Mouse (Mus musculus) layer of hippocampus, adult 9-11 months (tissue): ENCODE measurements around the gene Mmgt2.

Source experiments
- DNase-seq: peaks from one replicate; pipeline ENCODE4 v3.0.0; 2022

The Mmgt2 gene

DNA sequence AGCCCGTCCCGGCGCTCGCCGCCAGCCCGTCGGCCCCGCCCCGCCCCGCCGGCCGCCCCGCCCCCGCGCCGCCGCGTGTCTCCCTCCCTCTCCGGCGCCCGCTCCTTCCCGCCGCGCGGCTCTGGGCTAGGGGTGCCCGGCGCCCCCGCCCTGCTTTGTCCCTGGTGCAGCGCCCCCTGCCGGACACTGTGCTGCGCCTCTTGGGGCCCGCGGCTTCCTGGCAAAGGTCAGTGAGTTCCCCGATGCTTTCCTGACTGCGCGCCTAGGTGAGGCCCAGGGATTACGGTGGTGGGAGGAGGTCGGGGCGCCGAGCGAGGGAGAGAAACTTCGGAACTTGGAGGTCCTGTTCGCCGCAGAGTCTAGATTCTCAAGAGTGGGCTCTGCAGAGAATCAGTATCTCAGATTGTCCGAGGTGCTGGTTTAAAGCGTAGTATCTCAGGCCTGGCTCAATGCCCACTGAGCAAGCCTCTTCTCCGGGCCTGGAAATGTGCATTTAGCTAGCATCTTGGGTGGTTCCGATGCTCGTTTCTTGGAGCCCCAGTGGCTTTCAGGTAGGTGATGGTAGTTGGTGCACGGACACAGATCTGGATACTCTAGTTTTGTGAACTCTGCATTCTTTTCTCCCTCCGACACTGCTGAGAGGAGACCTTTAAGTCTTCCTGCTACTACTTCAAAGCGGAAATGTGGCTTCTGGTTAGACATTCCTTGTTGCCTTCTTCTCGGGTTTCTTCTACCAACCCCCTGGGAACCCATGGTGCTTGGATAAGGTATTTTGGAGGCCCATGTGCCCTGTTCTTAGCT is at the start of gene Mmgt2:
Mmgt2 (plus strand) TSS at position 74 of the 801 bp plus-strand sequence.
- DNase-seq = peak; percentile 83

DNA sequence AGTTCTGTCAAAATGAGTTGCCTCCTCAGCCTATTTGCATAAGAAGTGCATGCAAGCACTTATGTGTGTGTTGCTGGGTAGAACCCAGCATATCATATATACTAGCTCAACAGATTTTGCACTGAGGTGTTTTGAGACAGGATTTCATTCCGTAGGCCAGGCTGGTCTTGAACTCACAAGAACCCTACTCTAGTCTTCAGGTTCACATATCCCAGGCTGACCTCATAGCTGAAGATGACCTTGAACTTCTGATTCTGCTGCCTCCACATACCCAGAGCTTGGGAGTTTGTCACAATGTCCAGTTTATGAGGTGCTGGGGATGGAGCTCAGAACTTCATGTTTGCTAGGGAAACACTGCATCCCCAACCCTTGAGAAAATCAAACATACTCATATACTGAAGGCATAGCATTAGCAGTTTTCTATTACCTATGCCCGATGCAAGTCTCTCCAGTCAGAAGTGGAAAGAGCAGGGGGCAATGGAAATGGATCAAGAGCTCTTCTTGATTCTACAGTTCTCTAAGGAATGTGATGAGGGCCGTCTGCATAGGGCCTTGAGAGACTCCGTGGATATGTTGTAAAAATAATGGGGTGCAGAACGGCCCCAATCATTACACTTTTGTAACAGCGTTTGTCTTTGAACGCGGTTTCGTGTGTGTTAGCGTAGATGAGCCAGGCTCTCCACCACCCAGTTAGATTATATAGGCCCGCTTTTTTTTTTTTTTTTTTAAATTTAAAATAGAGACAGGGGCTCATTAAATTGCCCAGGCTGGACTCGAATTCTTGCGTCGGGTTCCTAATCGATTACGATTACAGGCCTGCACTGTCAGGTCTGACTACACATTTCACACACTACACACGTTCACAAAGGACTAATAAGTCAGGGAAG is 46.5 kb upstream of the Mmgt2 start:
- no peak for DNase-seq

DNA sequence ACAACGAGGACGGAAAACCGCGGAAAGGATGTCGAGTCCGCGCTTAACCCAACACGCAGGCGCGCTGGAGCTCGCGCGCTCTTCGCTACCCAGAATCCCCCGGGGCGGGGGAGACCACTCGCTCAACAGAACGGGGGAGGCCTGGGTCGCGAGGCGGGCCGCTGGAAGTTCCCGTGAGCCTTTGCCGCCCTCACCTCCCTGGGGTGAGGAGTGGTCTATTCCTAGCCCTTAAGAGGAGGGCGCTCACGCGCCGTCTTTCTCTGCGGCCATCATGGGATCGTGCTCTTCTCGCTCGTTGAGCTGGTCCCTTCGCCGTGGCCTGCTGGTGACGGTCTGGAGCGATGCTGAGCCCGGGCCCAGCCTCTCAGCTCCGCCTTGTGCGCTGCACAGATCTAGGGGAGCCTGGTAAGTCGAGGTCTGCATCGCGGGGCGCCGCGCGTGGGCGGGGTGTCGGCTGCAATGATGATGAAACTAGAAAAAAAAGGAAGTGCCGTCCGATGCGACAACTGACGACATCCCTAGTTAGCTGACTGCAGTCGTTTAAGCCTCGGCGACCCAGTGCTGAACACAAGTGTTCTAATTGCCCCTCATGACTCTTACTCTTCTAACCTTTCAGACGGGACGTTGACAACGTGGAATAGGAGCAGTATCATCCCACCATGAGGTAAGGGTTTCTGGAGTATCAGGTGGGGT is 45.7 kb upstream of the Mmgt2 start:
- DNase-seq = peak; percentile 97

DNA sequence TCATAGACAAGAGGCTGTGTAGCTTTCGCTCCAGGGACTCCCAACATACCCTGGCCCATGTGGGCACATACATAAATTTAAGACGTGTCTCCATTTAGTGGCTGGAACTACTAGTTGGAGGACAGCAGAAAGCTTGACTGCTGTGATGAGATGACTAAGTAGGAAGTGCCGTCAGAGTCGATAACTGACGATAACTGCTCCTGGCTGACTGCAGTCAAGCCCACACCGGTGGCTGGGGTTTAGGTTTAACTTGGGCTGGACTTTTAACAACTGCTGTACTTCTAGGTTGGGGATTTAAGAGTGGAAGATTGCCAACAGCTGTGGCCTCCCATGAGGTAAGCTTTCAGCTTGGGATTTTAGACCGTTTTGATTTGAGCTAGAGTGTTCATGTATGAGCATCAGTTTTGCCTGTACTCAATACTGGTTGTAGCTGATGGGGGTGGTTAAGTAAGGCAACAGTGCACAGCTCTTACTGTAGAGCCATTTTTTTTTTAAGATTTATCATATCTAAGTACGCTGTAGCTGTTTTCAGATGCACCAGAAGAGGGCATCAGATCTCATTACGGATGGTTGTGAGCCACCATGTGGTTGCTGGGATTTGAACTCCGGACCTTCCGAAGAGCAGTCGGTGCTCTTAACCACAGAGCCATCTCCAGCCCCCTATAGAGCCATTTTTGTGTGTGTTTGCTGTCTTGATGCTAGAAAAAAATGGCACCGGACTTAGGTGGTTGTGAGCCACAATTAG is 45.0 kb upstream of the Mmgt2 start:
- DNase-seq = peak; percentile 30

DNA sequence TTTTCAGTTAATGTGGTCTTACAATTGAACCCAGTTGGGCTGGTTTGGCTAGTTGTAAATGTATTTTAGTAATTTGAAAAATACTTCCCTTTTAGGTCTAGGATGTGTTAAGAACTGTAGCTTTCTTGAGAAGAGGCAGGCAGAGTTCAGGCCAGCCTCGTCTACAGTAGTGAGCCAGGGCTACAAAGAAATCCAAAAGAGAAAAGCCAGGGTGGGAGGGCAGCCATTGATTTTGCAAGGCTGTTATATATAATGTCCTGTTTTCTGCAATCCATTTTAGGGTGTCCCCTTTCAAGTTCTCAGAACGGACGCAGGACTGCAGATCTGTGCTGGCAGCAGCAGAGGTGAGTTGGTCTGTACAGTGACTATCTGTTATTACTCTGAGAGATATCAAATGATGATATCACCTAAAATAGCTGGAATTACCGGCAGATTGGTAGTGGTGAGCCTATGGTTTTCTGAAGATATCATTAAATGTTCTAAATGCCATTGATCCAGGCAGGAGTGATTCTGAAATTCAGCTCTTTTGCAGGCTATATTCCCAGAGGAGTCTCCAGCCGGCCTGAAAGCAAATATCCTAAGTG is 44.2 kb upstream of the Mmgt2 start:
- DNase-seq = no peak

DNA sequence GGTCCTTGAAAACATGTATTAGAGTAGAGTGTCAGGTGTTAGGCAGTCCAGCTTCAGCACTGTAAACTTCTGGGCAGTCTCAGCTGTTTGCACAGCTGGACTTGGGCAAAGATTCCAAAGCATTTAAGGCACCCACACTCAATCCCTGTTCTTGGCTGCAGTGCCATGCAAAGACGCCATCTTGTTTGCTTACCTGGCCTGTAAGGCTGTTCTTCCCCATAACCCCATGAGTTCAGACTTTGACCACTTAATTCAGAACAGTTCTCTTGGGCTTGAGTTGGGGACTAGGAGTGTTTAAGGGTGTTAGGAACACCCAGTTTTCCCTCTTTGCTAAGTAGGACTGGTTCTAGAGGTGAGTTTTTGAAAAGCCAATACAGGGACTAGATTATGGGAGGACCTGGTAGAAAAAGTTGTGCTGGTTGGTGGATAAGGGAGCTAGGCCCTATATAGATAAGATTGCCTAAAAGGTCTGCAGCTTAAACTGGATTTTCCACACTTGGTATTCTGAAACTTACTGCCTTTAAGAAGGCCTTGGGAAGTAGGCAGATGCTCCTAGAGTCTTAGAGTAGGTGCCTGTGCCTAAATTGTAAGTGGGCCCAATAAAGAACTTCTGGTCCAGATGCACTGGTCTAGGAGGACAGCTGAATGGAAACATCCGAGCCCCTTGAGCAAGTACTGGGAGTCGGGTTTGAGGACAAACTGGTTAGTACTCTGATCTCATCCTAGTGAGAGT is 43.4 kb upstream of the Mmgt2 start:
- no peak for DNase-seq

DNA sequence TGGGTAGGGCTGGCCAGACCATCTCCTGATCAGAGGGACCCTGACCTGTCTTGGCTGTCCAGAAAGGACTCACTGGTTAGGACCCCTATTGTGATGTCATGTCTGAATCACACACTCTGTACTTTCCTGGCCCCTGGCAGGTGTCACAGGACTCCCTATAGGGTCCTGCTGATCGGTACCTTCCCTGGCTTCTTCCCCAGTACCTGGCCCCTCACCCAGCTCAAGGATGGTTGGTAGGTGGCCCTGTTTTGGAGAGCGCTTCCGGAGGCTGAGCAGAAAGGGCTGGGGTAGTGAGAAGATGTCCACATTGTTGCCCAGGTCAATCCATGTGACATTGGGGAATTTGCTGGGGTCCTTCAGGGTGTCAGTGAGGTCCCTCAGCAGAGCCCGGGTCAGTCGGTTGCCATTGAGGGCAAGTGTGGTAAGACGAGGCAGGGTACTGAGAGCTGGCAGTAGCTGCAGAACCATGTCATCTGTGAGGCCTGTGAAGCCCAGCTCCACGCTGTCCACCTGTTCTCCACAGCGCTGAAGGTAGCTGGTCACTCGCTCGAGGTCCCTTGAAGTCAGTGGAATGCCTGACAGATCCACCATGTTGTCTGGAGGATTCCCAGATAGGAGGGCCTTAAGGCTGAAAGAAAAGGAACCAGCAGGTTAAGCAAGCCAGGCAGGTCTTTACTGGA is 42.7 kb upstream of the Mmgt2 start:
- DNase-seq = no peak

DNA sequence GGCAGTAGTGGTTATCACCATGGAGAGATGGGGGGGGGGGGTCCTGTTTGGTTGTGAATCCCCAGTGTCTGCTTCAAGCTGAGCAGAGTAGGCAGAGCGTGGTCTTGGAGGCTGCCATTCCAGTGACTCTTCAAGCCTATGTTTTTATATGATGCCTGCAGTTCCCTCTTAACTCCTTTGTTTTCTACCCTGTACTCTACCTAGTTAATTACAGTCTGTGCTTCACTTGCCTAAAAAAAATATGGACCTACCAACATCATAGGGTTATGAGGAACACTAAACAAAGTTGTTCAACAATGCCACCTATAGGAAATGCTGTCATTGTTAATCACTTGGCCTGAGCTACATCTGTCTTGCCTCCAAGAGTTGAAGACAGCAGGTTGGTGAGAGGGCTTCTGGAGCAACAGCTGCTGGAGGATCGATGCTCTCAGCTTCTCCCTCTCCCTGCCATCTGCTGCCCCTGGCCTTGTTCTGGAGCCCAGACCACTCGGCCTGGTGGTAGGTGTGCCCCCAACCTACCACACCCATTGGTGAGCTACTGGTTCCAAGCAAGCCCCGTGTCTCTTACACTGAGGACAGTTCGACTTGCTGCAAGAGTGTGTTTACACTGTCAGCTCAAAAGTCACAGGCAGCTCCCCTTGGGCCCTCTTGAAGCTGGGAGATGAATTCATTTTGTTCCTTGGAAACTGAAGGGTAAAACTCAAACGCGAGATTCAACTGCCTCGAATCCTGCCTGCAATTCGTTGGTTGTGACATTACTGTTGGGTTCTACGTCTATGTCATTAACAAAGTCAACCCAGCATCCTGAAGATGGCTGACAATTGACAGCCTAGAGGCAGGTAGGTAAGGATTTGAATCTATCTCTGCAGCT is 41.9 kb upstream of the Mmgt2 start:
- no peak for DNase-seq

DNA sequence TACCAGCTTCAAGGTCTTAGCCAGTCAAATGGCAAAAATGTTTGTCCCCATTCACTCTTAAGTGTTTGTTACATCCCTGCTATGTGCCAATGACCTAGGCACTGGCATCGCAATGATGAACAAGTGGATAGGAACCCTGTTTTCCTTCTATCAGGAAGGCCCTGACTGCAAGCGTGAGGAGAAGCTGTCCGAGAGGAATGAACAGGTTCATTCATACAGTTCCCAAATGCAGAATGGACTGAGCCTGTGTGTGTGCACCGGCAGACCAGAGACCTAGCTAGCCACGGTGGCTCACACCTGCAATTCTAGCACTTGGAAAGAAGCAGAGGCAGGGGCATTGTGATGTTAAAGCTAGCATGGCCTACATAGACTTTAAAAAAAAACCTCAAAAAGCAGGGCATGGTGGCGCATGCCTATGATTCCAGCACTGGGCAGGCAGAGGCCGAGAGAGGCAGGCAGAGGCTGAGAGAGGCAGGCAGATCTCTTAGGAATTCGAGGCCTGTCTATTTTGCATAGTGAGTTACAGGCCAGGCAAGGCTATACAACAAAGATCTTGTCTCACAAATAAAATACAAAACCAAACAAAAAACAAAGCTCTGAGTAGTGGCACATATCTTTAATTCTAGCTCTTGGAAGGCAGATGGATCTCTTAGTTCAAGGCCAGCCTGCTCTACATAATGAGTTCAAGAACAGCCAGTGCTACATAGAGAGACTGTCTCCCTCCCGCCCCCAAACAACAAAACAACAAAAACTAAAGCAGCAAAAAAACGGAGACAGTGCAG is 41.1 kb upstream of the Mmgt2 start:
- no peak for DNase-seq

DNA sequence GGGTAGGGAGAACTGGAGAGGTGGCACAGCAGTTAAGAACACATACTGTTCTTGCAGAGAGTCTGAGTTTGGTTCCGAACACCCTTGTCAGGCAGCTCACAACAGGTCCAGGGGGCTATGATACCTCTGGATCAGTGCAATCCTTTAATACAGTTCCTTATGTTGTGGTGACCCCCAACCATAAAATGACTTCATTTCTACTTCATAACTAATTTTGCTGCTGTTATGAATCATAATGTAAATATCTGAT is 40.6 kb upstream of the Mmgt2 start:
- DNase-seq = no peak

DNA sequence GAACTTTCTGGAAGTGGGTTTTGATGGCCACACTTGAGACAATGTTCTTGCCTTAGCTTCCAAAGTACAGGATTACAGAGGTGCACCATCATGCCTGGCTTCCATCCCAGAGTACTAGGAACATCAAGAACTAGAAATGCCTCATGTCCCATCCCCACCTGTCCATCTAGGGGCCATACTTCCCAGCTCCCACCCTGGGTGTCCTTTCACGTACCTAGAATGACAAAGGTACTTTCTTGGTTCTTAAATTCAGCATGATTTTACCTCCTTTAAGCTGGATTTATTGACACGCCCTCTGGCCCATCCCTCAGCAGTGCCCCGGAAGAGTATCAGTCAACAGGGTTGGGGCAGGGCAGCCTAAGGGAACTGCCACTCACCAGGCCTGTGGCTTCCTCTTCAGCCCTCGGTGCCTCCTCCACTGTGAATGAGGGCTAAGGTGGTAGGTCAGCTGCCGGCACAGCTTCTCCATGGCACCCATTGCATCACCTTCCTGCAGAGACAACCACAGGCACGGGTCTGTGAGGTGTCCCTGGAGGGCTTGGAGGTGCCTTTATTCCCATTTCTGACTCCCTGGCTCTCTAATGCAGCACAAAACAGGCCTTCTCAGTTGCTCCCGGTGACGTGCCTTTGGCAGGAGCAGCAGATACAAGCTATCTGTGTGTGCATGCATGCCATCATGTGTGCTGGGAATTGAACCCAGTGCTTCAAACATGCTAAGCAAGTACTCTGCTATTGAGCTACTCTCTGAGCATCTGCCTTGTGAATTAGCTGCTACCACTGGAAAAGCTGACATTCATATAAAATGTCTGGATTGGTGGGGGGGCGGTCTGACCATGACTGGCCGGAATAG is 39.4 kb upstream of the Mmgt2 start:
- no peak for DNase-seq

DNA sequence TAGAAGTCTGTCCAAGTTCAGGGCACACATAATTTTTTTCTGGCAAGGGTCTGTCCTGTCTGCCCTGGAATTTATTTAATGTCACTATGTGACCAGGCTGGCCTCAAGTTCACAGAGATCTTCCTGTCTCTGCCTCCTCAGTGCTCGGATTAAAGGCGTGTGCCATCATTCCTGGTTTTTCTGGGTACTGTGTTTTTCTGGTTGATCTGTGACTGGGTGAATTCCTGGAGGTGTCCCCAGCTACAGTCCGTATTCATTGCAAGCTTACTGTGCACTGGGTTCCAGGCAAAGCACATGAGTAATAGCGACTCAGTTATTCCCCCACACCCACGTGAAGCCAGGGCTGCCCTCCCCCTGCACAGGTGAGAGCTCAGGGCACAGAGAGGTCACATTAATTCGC is 38.2 kb upstream of the Mmgt2 start:
- no peak for DNase-seq

DNA sequence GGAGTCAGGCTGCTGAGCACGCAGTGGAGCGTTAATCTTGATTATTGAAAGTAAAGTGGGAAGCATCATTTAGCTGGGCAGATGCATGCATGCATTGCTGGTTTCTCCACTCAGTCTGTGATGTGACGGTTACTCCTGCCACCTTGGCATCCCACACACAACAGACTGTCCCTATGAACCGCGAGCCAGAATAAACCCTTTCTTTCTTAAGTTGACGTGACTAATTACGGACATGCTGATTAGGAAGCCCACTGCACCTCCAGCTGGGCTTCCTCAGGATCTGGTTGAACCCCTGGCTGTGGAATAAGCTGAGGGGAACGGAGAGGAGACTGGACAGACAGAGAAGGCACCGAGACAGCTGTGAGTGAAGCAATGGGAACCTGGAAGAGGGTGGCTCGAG is 35.9 kb upstream of the Mmgt2 start:
- DNase-seq = no peak

DNA sequence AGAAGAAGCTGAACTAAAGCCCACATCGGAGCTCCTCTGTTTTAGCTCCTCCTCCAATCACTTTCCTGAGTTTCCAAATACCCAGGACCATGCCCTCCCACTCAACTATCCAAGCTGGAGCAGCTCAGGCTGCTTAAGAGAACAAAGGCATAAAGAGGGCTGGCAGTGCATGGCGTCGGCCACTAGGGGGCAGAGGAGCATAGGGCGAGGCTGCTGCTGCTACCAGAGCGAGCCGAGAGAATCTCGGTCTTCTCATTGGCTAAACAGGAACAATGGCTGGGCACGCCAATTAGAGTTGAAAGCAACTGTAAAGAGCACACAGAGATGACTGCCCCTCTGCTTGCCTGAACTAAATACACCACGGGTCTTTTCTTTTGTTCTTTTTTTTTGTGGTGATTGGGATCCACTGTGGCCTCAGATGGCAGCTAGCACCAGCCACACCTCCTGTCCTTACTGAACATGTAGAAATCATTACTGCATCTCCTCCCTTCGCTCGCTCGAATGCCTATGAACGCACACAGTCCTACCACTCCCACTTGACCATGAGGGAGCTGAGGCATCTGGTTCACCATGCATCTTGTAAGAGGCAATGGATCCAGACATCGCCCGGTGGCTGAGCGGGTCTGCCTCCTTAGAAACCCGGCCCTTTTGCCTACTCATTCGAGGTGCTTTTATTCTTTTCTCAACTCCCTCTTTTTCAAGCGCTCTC is 34.7 kb upstream of the Mmgt2 start:
- peak; percentile 92 for DNase-seq

DNA sequence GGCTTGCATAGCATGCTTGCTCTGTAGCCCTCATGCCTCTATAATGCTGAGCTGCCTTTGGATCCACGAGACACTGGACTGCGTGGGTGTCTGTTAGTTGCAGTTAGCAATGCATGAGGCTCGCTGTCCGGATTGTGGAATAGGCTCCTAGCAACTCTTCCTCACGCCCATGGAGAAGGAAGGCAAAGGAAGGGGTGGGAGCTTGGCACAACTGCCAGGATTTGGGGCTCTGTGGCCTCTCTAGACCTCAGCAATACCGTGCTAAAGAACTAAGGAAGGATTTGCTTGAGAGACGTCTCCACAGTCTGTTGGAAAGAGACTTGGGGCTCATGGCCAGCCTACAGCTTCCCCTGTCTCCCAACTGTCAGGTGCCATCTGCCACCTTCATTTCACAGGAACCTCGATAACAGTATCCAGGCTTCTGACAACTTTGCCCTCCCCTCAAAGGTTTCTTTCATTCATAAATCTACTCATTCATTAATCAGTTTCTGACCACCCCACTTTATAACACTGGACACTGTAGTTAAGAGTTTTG is 33.5 kb upstream of the Mmgt2 start:
- DNase-seq = no peak

DNA sequence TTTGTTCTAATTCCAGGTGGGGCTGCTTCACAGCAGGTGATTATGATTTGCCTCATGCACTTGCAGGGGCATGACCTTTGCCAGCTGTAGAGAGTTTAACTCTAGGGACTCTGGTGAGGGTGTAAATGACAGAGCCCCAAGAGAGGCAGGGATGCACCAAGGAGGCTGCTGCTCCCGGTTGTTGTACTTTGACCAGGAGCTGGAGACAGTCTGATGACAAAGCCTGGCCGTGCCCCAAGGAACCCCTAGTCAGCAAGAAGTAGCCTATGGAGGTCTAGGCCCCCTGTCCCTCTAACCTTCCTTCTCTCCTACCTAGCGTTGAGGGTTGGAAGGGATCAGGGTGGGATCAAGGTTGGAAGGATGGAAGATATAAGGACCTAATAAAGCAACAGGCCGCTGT is 33.0 kb upstream of the Mmgt2 start:
- DNase-seq = no peak

DNA sequence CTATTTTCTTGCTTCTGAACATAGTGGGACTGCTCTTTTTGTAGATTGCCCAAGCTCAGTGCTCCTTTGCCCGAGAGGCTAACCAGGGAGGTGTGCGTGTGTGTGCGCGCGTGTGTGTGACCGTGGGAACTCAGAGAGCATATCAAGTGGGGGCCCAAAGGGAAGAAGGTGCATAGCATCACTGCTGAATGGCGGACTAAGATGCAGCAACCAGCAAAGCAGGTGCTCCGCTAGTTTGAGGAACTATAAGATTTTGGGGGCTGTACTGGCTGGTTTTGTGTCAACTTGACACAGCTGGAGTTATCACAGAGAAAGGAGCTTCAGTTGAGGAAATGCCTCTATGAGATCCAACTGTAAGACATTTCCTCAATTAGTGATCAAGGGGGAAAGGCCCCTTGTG is 27.4 kb upstream of the Mmgt2 start:
- no peak for DNase-seq
